Mouse (Mus musculus) erythroblast, embryonic 14.5 days (primary cell): ENCODE measurements at regions not wholly inside any gene's neighbourhood (a gene's known extent, or its start where the extent isn't known, plus 50 kb on each side); places are given as distances from the start of the nearest gene placed in this dataset.

Experiments
- GATA1 ChIP-seq: IDR thresholded peaks from 2 replicates; pipeline ENCODE4 v1.6.1; 2012; ENCODE audit warnings: low read length, inconsistent platforms, mixed read lengths
- TAL1 ChIP-seq: IDR thresholded peaks from 3 replicates; pipeline ENCODE4 v1.6.1; 2012; ENCODE audit warnings: low read length, inconsistent platforms, mixed read lengths

DNA sequence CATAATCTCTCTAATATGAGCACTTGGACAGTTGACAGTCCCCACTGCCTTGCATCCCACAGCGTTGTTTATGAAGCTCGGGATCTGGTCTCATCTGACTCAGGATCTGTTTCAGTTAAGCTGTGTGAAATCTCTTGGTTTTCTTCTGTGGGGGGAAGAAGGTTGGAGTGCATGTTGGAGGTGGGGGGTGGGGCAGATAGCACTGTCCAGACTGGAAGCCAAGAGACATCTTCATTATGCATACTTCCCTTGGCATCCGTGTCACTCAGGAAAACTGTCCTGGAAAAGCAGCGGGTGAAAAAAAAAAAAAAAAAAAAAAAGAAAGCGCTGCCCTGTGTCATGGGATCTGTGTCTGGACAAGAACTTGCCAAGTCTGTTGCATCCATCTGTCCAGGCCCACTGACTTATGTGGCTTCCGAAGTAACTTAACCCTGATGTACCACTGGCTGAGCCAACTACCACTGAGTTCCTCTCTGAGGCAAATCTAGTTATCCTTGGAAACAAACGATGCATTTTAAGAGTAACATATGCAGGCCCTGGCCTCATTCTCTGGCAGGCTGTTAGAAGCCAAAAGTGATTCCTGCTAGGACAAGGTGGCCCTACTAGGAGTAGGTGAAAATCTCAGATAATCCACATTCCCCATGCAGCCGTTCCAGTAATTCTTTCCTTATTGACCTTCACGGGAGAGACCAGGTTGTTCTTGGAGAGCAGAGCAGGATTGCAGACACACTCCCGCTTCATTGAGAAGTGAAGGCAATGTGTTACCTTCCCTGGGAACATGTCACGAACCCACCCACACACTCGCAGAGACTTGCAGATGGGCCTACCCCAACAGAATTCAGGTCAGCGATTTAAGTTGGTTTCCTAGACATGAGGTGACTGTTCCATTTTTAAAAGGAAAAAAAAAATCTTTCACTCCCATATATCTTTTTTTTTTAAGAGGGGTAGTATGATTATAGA lies 439.7 kb downstream of the Epha4 start:
- TF ChIP-seq TAL1 (no peak), GATA1 (no peak)
